Mouse (Mus musculus) embryonic stem cell, embryonic (primary cell): Measurements from ENCODE around the gene Tnrc18.

Experiments used
- CTCF ChIA-PET, 4 experiments: fragments of 300-600 bp in 2 of 4; fragments of 350-600 bp in 2 of 4; sonication (Branson Sonifier 250); formaldehyde crosslinking; loops; one replicate each; lab custom pipeline; 2022; ENCODE audit warnings: inconsistent platforms in 2 of 4; lab: Charles Lee
- POLR2A ChIA-PET, 4 experiments: fragments of 300-600 bp in 2 of 4; fragments of 350-600 bp in 2 of 4; sonication (Branson Sonifier 250); formaldehyde crosslinking; loops; one replicate each; lab custom pipeline; 2022; ENCODE audit warnings: antibody characterized with exemption in 4 of 4, inconsistent platforms in 1 of 4; lab: Charles Lee

Gene Tnrc18

DNA sequence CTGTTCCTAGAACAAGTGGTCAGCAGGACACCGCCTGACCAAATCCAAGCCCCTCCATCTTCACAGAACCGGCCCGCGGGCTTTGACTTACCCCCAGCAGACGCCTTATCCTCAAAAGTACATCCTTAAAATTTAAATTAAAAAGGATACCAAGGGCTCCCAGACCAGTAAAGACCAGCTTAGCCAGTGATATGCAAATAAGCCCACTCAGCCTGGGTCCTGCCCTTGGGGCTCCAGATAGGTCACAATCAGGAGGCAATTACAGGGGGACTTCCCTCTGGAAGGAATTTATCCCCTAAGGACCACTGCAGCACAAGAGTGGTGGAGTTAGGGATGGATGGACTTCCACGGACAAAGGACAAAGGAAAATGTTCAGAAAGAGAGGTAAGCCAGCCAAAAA is 16.8 kb downstream of the Tnrc18 start:
- ChIA-PET POLR2A (interaction anchor here (0.6 to 13.0 kb wide), 40 partner anchors 10 to 1955 kb away, joined by 3 to 281 read pairs (median 4); partner anchors contain the start of genes Tnrc18 (in 4 of the 4), Actb (in 3 of the 4) and Fbxl18 (in 1 of the 4)), CTCF (interaction anchor here in 2 of 4 experiments (0.6 to 1.3 kb wide), 9 partner anchors 17 to 132 kb away, joined by 3 to 11 read pairs (median 4); partner anchors contain the start of genes Fbxl18 (in 1 of the 2) and Tnrc18 (in 1 of the 2))

DNA sequence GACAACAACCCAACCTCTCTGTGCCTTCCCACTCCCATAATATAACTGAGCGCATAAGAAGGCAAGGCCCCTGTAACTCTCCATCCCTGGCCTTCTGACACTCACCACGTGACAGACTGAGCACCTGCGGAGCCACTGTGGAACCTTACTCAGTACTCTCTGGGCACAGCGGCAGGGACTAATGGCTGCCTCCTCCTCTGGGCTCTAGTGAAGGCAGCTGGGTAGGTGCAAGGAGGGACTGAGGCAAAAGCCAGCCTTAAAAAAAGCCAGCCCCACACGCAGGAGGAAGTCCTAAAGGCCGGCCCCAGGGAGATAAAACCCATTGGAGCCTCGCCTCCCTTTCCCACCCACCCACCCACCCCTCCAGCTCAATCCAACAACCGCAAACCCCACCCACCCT is 17.3 kb downstream of the Tnrc18 start:
- POLR2A ChIA-PET: interaction anchor here (0.6 to 13.0 kb wide), 45 partner anchors 9 to 1955 kb away, joined by 3 to 281 read pairs (median 4); partner anchors contain the start of genes Actb (in 4 of the 4), Tnrc18 (in 4 of the 4), Fbxl18 (in 2 of the 4) and Rnf216 (in 1 of the 4)
- CTCF ChIA-PET: interaction anchor here (0.6 to 1.5 kb wide), 12 partner anchors 17 to 250 kb away, joined by 3 to 11 read pairs (median 4); partner anchors contain the start of genes Fbxl18 (in 1 of the 4) and Tnrc18 (in 1 of the 4)

DNA sequence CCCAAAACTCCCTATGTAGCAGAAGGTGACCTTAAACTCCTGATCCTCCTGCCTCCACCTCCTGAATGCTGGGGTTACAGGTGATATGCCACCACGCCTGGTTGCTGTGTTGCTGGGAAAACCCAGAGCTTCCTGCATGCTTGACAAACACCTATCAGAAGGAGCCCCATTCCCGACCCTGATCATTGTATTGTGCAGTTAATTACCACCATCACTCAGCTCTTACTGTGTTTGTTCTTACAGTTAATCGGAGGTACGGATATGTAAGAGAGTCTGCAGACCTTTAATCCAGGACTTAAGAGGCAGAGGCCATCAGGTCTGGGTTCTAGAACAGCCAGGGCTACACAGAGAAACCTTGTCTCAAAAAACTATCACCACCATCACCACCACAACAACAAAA is 18.2 kb downstream of the Tnrc18 start:
- ChIA-PET POLR2A (interaction anchor here (0.6 to 13.0 kb wide), 36 partner anchors 9 to 347 kb away, joined by 3 to 281 read pairs (median 4); partner anchors contain the start of genes Actb (in 4 of the 4), Tnrc18 (in 4 of the 4) and Fbxl18 (in 1 of the 4)), CTCF (interaction anchor here in 3 of 4 experiments (0.5 to 1.5 kb wide), 10 partner anchors 10 to 419 kb away, joined by 3 to 5 read pairs (median 3); partner anchors contain the start of gene Tnrc18 (in 1 of the 3))

DNA sequence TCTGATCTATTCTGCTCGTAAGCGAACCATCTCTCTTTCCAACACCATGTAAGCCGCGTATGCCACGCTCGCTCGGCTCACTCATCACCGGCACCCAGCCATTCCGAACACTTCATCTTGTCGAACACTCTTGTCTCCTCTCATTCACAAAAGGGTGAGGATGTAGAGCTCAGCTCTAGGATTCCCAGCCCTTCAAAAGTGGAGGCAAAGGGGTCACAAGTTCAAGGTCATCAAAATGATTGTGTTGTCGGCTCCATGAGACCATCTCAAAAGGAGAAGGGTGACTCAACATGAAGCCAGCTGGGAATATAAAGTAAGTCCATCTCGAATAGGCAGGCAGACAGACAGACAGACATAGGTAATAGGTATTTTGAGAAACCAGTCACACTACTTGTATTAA is 19.3 kb downstream of the Tnrc18 start:
- ChIA-PET POLR2A (interaction anchor here (0.8 to 13.0 kb wide), 14 partner anchors 8 to 108 kb away, joined by 3 to 281 read pairs (median 8); partner anchors contain the start of genes Tnrc18 (in 4 of the 4), Actb (in 1 of the 4) and Fbxl18 (in 1 of the 4)), CTCF (interaction anchor here in 2 of 4 experiments (1.3 to 1.5 kb wide), 2 partner anchors 23 to 30 kb away, joined by 4 to 5 read pairs; no protein-coding TSS in a partner anchor)

DNA sequence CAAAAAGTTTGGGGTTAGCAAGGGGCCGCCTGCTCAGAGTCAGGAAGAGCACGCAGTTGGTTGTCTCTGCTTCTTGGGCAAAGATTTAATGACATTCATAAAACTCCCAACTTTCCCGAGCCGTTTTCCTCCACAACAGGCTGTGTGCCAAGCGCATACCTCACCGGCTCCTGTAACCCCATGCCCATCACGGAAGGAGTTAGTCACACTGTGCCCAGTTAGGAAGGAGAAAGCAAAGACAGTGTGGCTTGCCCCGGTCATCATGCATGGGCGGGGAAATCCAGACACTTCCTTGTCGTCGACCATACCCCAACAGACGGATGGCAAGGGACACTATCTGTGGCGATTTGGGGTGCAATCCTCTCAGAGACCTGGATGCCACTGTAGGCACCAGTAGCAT is 19.8 kb downstream of the Tnrc18 start:
- ChIA-PET CTCF (no interaction called here), POLR2A (interaction anchor here (0.8 to 13.0 kb wide), 11 partner anchors 14 to 128 kb away, joined by 3 to 281 read pairs (median 6); partner anchors contain the start of genes Tnrc18 (in 4 of the 4), Actb (in 1 of the 4) and Fbxl18 (in 1 of the 4))

DNA sequence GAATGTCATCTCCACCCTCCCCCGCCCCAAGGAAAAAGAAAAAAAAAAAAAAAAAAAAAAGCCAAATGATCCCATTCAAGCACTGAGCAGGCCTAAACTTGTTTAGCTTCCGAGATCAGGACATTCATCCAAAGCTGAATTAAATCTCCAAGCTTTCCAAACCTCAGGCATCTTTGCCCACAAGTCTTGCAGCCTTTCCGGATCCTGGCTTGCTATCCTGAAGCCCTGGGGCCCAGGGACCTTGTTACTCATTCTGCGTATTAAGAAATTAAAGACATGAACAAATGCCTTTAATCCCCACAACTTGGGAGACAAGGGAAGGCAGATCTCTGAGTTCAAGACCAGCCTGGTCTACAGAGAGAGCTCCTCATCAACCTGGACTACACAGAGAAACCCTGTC is 20.5 kb downstream of the Tnrc18 start:
- POLR2A ChIA-PET: interaction anchor here in 2 of 4 experiments (0.7 to 13.0 kb wide), 8 partner anchors 10 to 128 kb away, joined by 3 to 281 read pairs (median 5); partner anchors contain the start of genes Tnrc18 (in 2 of the 2) and Actb (in 1 of the 2)
- CTCF ChIA-PET: no interaction called here

DNA sequence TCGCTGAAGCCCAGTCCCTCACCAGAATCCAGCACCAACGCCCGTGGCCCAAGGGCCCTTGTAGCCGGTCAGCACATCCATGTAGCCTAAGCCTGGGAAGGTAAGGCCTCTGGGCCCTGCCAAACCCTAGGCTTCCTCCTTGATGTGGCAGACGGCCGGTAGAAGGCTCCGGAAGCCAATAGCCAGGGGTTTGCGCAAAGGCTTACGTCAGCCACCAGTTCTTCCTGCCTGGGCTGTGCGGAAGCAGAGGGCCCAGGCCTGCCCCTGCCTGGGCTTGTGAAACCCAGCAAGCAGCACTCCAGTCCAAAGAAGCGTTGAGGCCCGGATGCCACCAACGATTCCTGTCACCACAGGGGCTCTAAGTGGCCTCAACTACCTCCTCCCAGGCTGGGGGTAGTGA is 22.9 kb downstream of the Tnrc18 start:
- CTCF ChIA-PET: interaction anchor here in 2 of 4 experiments (0.6 to 1.3 kb wide), 2 partner anchors 11 to 84 kb away, joined by 3 to 6 read pairs; no protein-coding TSS in a partner anchor

DNA sequence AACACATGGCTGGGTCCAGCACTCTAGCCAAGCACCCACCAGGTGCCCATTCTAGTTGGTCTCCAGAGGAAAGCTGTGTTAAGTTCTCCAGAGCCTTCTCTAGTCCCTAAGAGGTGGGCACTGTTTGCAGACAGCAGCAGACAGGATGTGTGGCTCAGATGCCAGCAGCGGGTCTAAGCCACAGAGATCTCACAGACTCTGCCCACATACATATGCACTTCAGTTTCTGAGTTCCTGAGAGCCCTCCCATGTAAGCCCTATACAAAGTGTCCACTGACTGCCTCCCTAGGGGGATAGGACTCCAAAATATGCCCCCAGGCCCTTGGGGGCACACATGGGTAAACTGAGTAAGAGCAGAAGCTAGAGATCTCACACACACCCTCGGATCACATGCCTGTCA is 23.3 kb downstream of the Tnrc18 start:
- POLR2A ChIA-PET: interaction anchor here in 3 of 4 experiments (0.7 to 13.0 kb wide), 8 partner anchors 11 to 112 kb away, joined by 3 to 281 read pairs (median 6); partner anchors contain the start of genes Actb (in 2 of the 3) and Tnrc18 (in 2 of the 3)

More for the DNA sequence above, 22.9 kb downstream of the Tnrc18 start:
- POLR2A ChIA-PET: interaction anchor here in 3 of 4 experiments (0.5 to 13.0 kb wide), 9 partner anchors 11 to 370 kb away, joined by 3 to 281 read pairs (median 4); partner anchors contain the start of genes Tnrc18 (in 2 of the 3) and Actb (in 1 of the 3)

DNA sequence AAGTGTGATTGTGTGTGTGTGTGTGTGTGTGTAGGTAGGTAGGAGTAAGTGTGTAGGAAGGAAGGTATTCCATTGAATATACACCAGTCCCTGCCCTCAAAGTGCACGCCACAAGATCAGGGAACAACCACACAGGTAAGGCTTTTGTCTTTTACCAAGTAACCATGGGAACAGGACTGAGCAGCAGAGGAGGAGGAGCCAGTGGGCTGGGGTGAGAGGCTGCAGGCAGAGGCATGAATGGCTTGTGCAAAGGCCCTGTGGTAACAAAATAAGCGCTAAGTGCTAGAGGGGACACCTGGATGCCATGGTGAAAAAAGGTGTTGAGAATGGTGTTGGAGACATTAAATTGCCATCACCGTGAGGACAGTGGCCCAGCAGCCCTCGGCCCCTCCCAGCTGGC is 24.9 kb downstream of the Tnrc18 start:
- ChIA-PET POLR2A (interaction anchor here in 2 of 4 experiments (1.1 to 12.8 kb wide), 2 partner anchors 26 to 44 kb away, joined by 3 to 257 read pairs; partner anchors contain the start of gene Tnrc18 (in 1 of the 2)), CTCF (no interaction called here)

More for the DNA sequence above, 23.3 kb downstream of the Tnrc18 start:
- CTCF ChIA-PET: interaction anchor here in 1 of 4 experiments (0.6 kb wide), 1 partner anchor 85 kb away, joined by 3 read pairs; no protein-coding TSS in a partner anchor

DNA sequence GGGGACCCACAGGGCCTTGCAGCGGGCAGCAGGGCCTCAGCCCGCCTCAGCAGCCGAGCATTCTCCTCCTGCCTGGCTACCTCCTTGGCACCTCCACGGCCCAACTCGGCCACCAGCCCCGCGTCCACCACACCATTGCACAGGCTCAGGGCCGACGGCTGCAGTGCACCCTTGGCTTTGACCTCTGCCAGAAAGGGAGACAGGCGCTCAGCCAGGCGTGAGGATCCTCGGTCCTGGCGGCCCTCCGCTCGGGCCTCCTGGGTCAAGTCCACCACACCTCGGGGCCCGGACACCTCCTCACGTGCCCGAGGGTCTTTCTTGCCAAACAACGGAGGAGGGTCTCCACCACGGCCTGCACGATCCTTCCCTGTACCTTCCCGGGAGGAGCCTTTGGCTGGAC is 29.2 kb downstream of the Tnrc18 start:
- POLR2A ChIA-PET: interaction anchor here in 2 of 4 experiments (0.8 to 1.8 kb wide), 10 partner anchors 11 to 117 kb away, joined by 3 to 9 read pairs (median 4); no protein-coding TSS in a partner anchor
- CTCF ChIA-PET: interaction anchor here in 2 of 4 experiments (0.9 to 1.4 kb wide), 2 partner anchors 20 to 29 kb away, joined by 5 to 6 read pairs; partner anchors contain the start of gene Tnrc18 (in 1 of the 2)

DNA sequence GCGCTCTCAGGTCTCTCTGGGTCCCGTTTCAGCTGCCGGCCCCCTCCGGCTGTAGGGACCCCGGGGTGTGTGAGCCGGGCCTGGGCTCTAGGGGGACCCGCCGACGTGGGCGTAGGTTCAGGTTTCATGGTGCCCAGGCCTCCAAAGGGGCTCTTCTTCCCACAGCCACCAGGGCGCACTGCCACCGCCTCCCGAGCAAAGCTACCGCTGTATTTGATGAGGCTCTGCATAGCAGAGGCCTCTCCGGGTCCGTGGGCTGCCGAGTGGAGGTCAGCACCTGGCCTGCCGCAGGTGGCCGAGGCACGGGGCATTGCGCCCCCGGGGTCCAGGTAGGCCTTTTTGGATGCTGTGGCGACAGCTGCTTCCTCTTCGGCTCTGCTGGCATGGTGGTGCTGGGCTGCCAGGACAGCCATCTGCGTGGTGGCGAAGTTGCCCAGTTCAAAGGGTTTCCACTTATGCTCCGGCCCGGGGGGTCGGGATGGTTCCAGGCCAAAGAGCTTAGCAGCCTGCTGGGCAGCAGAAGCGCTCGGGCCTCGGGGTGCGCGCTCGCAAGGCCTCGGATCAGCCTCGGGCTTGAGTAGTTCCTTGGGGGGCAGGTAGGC is 30.1 kb downstream of the Tnrc18 start:
- ChIA-PET CTCF (interaction anchor here in 3 of 4 experiments (0.7 to 1.9 kb wide), 9 partner anchors 11 to 57 kb away, joined by 3 to 6 read pairs (median 3); partner anchors contain the start of gene Tnrc18 (in 1 of the 3)), POLR2A (interaction anchor here in 3 of 4 experiments (0.5 to 1.8 kb wide), 25 partner anchors 8 to 118 kb away, joined by 3 to 9 read pairs (median 3); no protein-coding TSS in a partner anchor)

DNA sequence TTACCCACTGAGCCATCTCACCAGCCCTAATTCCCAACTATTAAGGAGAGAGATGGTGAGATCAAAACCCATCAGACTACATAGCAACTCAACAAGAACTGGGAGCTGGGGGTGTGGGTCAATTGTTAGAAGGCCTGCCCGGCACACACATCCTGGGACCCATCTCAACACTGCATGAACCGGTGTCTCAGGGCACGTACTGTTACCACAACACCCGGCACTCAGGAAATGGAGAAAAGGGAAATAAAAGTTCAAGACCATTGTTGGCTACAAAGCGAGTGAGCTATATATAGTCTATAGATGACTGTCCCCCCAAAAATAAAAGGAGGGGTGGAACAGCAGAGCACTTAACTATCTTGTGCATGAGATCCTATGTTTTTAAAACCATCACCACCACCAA is 30.8 kb downstream of the Tnrc18 start:
- ChIA-PET CTCF (interaction anchor here (0.6 to 1.9 kb wide), 9 partner anchors 12 to 235 kb away, joined by 3 to 6 read pairs (median 3); partner anchors contain the start of gene Tnrc18 (in 1 of the 4)), POLR2A (interaction anchor here in 3 of 4 experiments (0.6 to 1.8 kb wide), 18 partner anchors 9 to 336 kb away, joined by 3 to 9 read pairs (median 4); no protein-coding TSS in a partner anchor)

DNA sequence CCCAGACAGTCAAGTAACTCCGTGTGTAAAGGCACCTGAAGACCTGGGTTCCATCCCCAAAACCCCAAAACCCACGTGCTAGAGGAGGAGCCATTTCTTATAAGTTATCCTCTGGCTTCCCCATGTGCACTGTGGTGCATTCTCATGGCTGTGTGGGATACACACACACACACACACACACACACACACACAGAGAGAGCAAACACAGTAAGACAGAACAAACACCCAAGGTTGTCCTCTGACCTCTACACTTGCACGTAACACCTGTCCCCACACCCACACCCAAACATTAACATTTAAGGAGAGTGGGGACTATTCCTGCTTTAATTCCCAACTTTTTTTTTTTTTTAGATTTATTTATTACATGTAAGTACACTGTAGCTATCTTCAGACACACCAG is 31.2 kb downstream of the Tnrc18 start:
- CTCF ChIA-PET: interaction anchor here in 2 of 4 experiments (0.6 to 1.9 kb wide), 5 partner anchors 11 to 235 kb away, joined by 3 to 5 read pairs (median 3); no protein-coding TSS in a partner anchor

DNA sequence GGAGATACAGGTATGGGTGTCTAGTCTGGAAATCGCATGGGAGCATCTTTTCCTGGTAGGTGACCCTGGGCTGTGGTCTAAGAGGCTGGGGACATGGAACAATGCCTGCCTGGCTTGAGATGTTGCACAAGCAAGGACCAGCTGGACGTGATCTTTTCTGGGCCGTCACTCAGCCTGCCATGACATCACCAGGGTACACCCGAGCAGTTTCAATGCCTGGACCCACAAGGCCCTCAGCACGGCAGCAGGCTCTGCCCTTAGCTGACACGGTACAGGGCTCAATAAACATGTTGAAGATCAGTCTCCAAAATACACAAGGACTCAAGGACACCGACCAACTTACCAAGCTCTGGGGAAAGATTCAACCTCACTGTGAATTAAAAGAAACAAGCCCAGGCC is 34.3 kb downstream of the Tnrc18 start:
- CTCF ChIA-PET: interaction anchor here in 3 of 4 experiments (0.6 to 1.5 kb wide), 6 partner anchors 12 to 72 kb away, joined by 3 to 6 read pairs (median 3); no protein-coding TSS in a partner anchor
- POLR2A ChIA-PET: interaction anchor here (0.6 to 3.0 kb wide), 24 partner anchors 9 to 237 kb away, joined by 3 to 19 read pairs (median 4); partner anchors contain the start of genes Actb (in 2 of the 4) and Tnrc18 (in 1 of the 4)

More for the DNA sequence above, 31.2 kb downstream of the Tnrc18 start:
- POLR2A ChIA-PET: interaction anchor here in 3 of 4 experiments (0.6 to 1.8 kb wide), 8 partner anchors 8 to 335 kb away, joined by 3 to 9 read pairs (median 3); no protein-coding TSS in a partner anchor

DNA sequence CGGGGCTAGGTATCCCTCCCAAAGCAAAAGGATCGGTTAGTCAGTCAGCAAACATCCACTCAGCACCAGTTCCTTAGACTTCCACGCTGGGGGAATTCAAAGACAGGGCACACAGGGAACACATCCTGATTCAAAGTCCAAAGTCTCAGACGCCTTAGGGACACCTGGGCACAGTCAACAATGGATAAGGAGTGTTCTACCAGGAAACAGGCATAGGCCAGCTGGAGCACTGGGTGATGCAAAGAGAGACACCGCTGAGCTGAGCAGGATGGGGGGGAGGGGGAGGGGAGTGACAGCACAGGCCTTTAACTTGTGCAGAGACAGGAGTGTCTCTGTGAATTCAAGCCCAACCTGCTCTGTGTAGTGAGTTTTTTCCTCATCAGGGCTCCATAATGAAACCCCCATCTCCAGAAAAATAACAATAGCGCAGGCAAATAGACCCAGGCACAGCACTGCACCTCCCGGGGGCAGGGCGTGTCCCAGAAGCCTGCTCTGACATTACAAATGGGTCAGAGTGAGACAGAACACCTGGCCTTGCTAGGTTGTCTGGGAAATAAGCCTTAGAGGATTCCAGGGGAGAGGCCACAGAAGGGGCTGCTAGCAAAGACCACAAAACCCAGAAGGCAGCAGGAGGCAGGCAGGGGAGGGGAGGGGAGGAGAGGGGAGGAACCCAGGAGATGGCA is 34.9 kb downstream of the Tnrc18 start:
- CTCF ChIA-PET: interaction anchor here in 3 of 4 experiments (0.6 to 1.2 kb wide), 6 partner anchors 15 to 294 kb away, joined by 3 to 9 read pairs (median 4); no protein-coding TSS in a partner anchor
- POLR2A ChIA-PET: interaction anchor here in 3 of 4 experiments (0.6 to 3.0 kb wide), 24 partner anchors 11 to 451 kb away, joined by 3 to 19 read pairs (median 4); partner anchors contain the start of genes Actb (in 2 of the 3) and Tnrc18 (in 1 of the 3)

DNA sequence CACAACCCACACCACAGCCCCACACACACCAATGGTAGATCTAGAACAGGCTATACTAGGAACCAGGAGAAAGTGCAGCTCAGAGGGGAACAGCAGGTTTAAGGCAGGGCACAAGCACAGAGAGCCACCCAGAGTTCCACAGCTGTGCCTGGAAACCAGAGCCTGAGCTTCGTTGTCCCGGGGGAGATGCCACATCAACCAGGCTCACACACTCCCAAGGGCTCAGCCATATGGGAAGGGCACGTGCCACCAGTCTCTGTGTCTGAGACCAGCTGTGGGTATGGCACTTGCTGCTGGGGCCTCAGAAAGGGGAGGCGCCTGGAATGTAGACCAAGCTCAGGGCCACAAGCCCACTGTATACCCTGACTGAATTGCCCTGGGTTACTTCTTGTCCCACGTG is 36.9 kb downstream of the Tnrc18 start:
- POLR2A ChIA-PET: interaction anchor here in 3 of 4 experiments (0.5 to 2.6 kb wide), 11 partner anchors 13 to 1789 kb away, joined by 3 to 12 read pairs (median 4); partner anchors contain the start of genes Actb (in 1 of the 3) and Tnrc18 (in 1 of the 3)
- CTCF ChIA-PET: interaction anchor here in 3 of 4 experiments (0.7 to 1.5 kb wide), 4 partner anchors 56 to 230 kb away, joined by 3 to 4 read pairs (median 3); partner anchors contain the start of gene Radil (in 1 of the 3)
